ENCODE assay signal across 12 mouse cellular contexts in the genomic region with DNA sequence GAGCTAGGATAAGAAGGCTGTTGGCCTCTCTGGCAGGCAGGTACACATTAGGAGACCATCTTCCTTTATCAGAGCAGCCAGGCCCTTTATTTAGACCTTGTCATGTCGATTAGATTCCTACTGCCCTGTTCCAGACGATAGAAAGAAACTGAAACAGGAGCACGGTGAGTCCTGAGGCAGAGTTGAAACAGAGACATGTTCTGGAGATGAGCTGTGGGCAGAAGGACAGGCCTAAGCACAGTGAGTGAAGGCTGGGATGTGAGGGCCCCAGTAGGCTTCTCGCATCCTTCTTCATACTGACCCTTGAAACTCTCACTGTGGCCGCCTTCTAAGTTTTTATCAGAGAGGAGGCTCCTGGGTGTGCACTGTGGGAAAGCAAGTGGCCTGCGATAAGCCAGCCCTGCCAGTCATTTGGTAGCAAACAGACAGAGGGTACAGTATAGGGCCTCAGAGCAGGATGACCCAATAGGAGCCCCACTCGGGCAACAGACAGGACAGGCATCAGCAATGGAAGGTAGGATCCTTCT. TPM values are rescaled to one million over a fixed set of nuclear protein-coding genes. Genes with fewer than 3 reads are reported as not detected.
DNase-seq lines count a peak whose midpoint lies in the region; ATAC-seq lines count a peak whose summit lies in the region.
"Had no signal": no experiment of that assay in that cellular context is flagged by ENCODE, and none has a peak within 500 bp of the region (broad histone marks: within the 10 kb centered on the region; RNA-seq: fewer than 3 reads in every experiment).

No protein-coding gene starts in this region.

- H3K4me3 ChIP-seq in hindbrain, embryonic 13.5 days = no peak overlapping the region
- H3K4me3 ChIP-seq in hindbrain, embryonic 11.5 days (ENCODE audit: low read depth, low read length) = no peak overlapping the region
- no peak overlapping the region for H3K4me3 ChIP-seq in brown adipose tissue, adult 24 weeks (ENCODE audit: insufficient read depth, low read depth, low read length)
- H3K4me3 ChIP-seq in embryonic facial prominence, embryonic 10.5 days = no peak overlapping the region

- no peaks in the 10 kb centered on the region for H3K9me3 ChIP-seq in hindbrain, embryonic 13.5 days
- no peaks in the 10 kb centered on the region for H3K9me3 ChIP-seq in hindbrain, embryonic 11.5 days (ENCODE audit: control insufficient read depth, low read length)
- H3K9me3 ChIP-seq in embryonic facial prominence, embryonic 10.5 days = no peaks in the 10 kb centered on the region

- no peak overlapping the region for H3K27ac ChIP-seq in hindbrain, embryonic 13.5 days
- H3K27ac ChIP-seq in hindbrain, embryonic 11.5 days (ENCODE audit: low read depth, low read length) = no peak overlapping the region
- H3K27ac ChIP-seq in brown adipose tissue, adult 24 weeks (replicated peaks; ENCODE audit: low read depth, low read length) = 0 out of 2 replicates have a peak overlapping the region, but pooled peaks have one; percentile 7
- H3K27ac ChIP-seq in embryonic facial prominence, embryonic 10.5 days (replicated peaks) = no peak overlapping the region; the same call in 1 of the 2 replicates

- no peaks in the 10 kb centered on the region for H3K27me3 ChIP-seq in hindbrain, embryonic 13.5 days
- H3K27me3 ChIP-seq in hindbrain, embryonic 11.5 days (ENCODE audit: control insufficient read depth, insufficient read depth, low read length) = no peaks in the 10 kb centered on the region
- no peaks in the 10 kb centered on the region for H3K27me3 ChIP-seq in embryonic facial prominence, embryonic 10.5 days (replicated peaks; ENCODE audit: low read depth, poor library complexity, severe bottlenecking)

- H3K4me1 ChIP-seq in hindbrain, embryonic 13.5 days (replicated peaks) = peaks cover 33% of the 10 kb centered on the region
- no peaks in the 10 kb centered on the region; the same call in 1 of the 2 replicates for H3K4me1 ChIP-seq in hindbrain, embryonic 11.5 days (replicated peaks; ENCODE audit: control insufficient read depth, insufficient read depth, low read length)
- H3K4me1 ChIP-seq in brown adipose tissue, adult 24 weeks (ENCODE audit: control insufficient read depth, insufficient read depth, insufficient read length, low read length) = peaks cover 14% of the 10 kb centered on the region
- H3K4me1 ChIP-seq in embryonic facial prominence, embryonic 10.5 days = peaks cover 49% of the 10 kb centered on the region

- no peak for ATAC-seq in hindbrain, embryonic 13.5 days (ENCODE audit: low FRiP score)
- no peak for ATAC-seq in hindbrain, embryonic 11.5 days (ENCODE audit: low FRiP score)
- ATAC-seq: midbrain, embryonic 16.5 days had no signal

- H3K9ac ChIP-seq in hindbrain, embryonic 13.5 days = peak overlapping the region; percentile 43
- H3K9ac ChIP-seq in hindbrain, embryonic 11.5 days (ENCODE audit: low read depth, low read length) = no peak overlapping the region

- no peak overlapping the region for H3K4me2 ChIP-seq in hindbrain, embryonic 13.5 days
- H3K4me2 ChIP-seq in hindbrain, embryonic 11.5 days (replicated peaks; ENCODE audit: low read depth, low read length) = no peak overlapping the region

- peaks cover 4% of the 10 kb centered on the region for H3K36me3 ChIP-seq in hindbrain, embryonic 13.5 days
- H3K36me3 ChIP-seq in hindbrain, embryonic 11.5 days (ENCODE audit: control insufficient read depth, insufficient read depth, low read length) = no peaks in the 10 kb centered on the region
- peaks cover 10% of the 10 kb centered on the region for H3K36me3 ChIP-seq in embryonic facial prominence, embryonic 10.5 days (replicated peaks)

- no peak for DNase-seq in hindbrain, embryonic 11.5 days (ENCODE audit: low spot score)
- DNase-seq in liver = peak; percentile 89
- peak; percentile 74 to 79 for DNase-seq in spleen, postnatal 10 days (ENCODE audit: low spot score in 2 of 2)
- DNase-seq in layer of hippocampus, adult 9-10 months (ENCODE audit: low spot score) = no peak
- no peak for DNase-seq in embryonic facial prominence, embryonic 10.5 days (ENCODE audit: low spot score)
- DNase-seq in layer of hippocampus, postnatal 10 days (ENCODE audit: low spot score in 2 of 2) = no peak
- DNase-seq: cerebellum, postnatal 14 days; gastrocnemius, postnatal 14 days; right cerebral cortex, postnatal 4 days had no signal

- 90% methylated on average over 7 of the region's 7 CpGs for WGBS in hindbrain, embryonic 13.5 days
- 90% methylated on average over 7 of the region's 7 CpGs for WGBS in hindbrain, embryonic 11.5 days
- WGBS in embryonic facial prominence, embryonic 10.5 days = 89% methylated on average over 7 of the region's 7 CpGs

RNA-seq across cellular contexts. Expression of gene Comt, which starts 1.9 kb away (rescaled TPM):
- 85.9 and 88.5 TPM in 2 replicates for polyA plus RNA-seq in hindbrain, embryonic 13.5 days (2015; fragmentation: Nextera tagmentation; extraction: Ambion mirVana)
- polyA plus RNA-seq in hindbrain, embryonic 11.5 days (2014; fragmentation: Nextera tagmentation; extraction: Ambion mirVana) = 49.6 and 53.9 TPM in 2 replicates
- 452 and 497 TPM in 2 replicates for polyA plus RNA-seq in brown adipose tissue, adult 24 weeks (2012; ENCODE audit: insufficient read depth, insufficient read length, missing spikeins)
- polyA plus RNA-seq in embryonic facial prominence, embryonic 10.5 days (2016; fragmentation: Nextera tagmentation; extraction: Ambion mirVana) = 56.2 and 58.4 TPM in 2 replicates
- 10 to 100 TPM; 55.3 to 59.8 TPM for total RNA-seq in layer of hippocampus, postnatal 10 days (2021)

RNA-seq across cellular contexts. Expression of gene Txnrd2, which starts 2.4 kb away (rescaled TPM):
- 26.1 and 27.0 TPM in 2 replicates for polyA plus RNA-seq in hindbrain, embryonic 13.5 days (2015; fragmentation: Nextera tagmentation; extraction: Ambion mirVana)
- polyA plus RNA-seq in hindbrain, embryonic 11.5 days (2014; fragmentation: Nextera tagmentation; extraction: Ambion mirVana) = 22.2 and 23.8 TPM in 2 replicates
- 77.6 and 92.5 TPM in 2 replicates for polyA plus RNA-seq in brown adipose tissue, adult 24 weeks (2012; ENCODE audit: insufficient read depth, insufficient read length, missing spikeins)
- 27.9 and 32.3 TPM in 2 replicates for polyA plus RNA-seq in embryonic facial prominence, embryonic 10.5 days (2016; fragmentation: Nextera tagmentation; extraction: Ambion mirVana)
- 10 to 100 TPM; 22.1 to 28.4 TPM for total RNA-seq in layer of hippocampus, postnatal 10 days (2021)

Comparison
In these comparisons a context has a peak if more than half of its experiments do, and no peak if none do; other contexts are left out.
1. DNase-seq: peak in liver (single experiment) and spleen, postnatal 10 days (2 of 2); none in hindbrain, embryonic 11.5 days (single experiment), layer of hippocampus, adult 9-10 months (single experiment), embryonic facial prominence, embryonic 10.5 days (single experiment) and layer of hippocampus, postnatal 10 days (0 of 2).